Mouse (Mus musculus) monocyte, adult 5-6 weeks (primary cell): ENCODE data around the gene Hpcal1. TPM values are rescaled to one million over a fixed set of nuclear protein-coding genes. Genes with fewer than 3 reads are reported as not detected.

Source experiments
- ATAC-seq: fragments of 153-309, 156-312 bp; replicated peaks from 2 replicates; pipeline ENCODE4 v1.8.0; 2017; ENCODE audit warnings: mild to moderate bottlenecking; ENCODE audit not compliant: low TSS enrichment, insufficient number of reproducible peaks, severe bottlenecking, poor library complexity, low FRiP score
- total RNA-seq: library from RNA; stranded (forward); fragments of 200-1000, 200-491, 200-594 nt; gene quantifications from 3 replicates; pipeline ENCODE4 v1.2.3, GENCODE M21; 2017

Gene Hpcal1
- total RNA-seq, 1 experiment from 2014 or later, result 30.2 TPM

DNA sequence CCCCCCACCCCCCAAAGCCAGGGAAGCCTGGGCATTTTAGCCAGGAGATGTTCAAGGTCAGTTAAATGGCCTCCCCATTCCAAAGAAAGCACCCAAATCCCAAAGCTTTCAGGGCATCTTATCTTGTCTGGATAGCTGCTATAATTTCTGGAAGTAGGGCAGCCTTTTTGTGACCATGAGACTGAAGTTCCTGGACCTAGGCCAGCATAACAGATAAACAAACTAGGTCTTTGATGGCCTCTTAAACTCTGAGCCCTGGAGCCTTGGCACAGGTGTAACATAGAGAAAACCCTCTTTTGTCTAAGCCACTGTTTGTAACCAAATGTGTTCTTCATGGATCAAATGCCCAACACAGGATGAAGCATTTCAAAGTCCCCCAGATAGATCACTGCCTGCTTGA, 16.8 kb downstream of the Hpcal1 start:
- ATAC-seq, result no peak

DNA sequence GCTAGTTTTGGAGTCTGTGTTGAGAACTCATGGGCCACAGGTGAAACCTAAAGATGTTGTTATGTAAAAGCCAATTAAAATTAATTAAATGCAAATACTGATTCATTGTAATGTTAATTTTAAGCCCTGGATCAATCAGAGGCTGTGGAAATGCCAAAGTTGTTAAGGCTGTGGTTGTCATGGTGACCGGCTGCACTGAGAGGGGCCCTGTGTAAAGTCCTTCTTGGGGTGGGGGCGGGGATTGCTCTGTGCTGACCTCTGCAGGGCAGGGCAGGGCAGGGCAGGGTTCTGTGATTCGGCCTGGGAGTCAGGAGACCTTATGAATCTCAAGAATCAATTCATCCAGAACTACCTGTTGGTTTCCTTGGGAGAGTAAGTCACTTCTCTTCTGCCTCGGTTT, 18.8 kb downstream of the Hpcal1 start:
- ATAC-seq, result no peak

DNA sequence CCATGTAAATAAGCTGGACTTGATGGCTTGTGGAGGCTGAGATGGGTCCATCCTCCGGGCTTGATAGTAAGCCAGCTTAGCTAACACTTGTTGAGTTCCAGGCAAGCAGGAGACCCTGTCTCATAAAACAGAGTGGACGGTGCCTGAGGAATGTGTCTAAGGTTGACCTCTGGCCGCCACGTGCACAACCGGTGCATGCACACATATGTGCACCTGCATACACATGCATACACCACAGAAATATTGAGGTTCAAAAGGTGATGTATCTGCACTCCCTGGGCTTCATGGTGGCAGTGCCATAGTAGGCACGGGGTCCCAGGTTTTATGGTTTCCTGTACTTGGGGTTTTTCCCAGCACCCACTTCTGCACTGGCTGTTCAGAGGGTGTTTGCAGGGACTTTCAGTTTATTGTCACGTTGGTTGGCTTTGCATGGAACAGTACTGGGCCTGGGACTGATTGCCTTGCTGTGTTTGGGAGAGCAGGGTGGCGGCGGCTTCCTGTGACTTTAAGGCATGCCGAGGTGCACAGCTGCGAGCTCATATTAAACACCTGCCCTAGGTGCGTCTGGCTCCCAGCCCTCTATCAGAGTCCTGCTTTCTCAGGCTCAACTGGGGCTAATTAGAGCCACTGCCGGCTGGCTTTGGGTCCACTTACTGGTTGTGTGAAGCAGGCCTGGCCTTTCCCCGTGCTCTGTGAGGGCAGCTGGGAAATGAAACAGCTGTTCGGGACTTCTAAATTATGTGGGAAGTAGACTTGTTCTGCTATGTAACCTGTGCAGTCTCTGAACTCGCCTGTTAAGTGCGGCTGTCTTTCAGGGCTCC, 19.5 kb downstream of the Hpcal1 start:
- ATAC-seq, result no peak

DNA sequence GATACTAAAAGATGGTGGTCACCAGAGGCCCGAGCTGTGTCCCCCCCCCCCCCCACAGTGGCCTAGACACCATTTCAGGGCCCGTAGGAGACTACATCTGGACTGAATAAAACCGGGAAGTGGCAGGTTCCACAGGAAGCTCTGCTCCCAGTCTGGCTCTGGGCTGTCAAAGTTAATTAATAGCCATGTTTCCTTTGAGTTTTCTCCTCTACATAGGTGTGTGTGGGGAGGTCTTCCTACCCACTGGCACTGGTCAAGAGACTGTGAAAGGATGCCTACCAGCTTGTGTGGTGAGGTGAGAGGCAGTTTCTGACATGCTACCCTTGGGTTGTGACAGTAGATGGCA, 20.1 kb downstream of the Hpcal1 start:
- ATAC-seq, result no peak

- ATAC-seq, result peak; percentile 58
Measured at GRCm38 (mm10) chr12:17711731-17712388, 21.2 kb downstream of the Hpcal1 start.

DNA sequence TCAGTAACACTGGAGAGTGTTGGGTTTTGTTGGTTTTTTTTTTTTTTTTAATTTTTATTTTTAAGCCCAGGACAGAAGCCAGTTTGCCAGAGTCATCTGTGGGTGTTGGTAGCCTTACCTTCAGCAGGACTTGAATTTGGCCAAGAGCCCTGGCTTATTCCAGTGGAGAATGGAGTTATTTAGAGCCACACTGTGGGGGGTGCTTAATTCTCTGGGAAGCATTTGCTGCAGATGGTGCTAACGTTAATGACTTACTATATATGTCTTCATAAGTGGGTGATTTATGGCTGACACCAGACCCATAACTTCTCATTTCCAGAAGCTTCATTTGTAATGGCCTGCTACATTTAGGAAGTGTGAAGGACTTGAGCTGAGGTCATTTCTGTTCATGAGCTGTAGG, 21.9 kb downstream of the Hpcal1 start:
- ATAC-seq, result no peak

GRCm38 (mm10) chr12:17715720-17716478, 25.2 kb downstream of the Hpcal1 start:
- peak; percentile 87 for ATAC-seq

DNA sequence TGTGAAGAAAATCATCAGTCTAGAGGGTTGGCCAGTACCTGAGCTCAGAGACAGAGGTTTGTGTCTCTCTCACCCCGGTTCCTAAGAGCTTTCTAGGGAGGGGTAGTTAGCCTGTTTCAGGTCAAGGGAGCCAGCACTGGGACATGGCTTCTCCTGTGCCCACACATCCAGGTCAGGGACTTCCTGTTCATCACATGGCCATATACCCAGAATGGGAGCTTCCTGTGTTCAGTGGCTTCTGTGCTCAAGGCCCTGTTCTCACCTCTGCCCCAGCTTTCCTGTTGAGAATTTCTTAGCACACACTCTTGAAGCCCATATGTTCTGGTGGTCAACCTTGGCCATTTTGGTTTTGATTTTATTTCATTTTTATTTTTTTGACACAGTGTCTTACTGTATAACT, 26.6 kb downstream of the Hpcal1 start:
- ATAC-seq, result no peak

GRCm38 (mm10) chr12:17718146-17718545, 27.5 kb downstream of the Hpcal1 start:
- no peak for ATAC-seq

DNA sequence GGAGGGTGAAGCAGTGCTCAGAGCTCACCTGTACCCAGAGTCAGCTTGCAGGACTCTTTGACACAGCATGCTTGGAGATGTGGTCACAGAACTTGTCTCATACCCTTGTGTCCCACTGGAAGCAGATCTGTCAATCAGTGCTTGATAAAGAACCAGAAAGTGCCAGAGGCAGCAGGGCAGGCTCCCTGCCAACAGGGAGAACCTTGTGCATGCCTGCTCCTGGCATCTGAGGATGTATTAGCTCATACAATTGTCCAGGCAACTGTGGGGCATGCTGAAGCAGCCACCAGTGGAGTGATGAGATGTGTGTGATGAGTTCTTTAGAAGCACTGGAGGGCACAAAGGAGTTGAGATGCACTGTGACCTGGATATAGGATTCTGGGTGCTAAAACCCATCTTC, 30.4 kb downstream of the Hpcal1 start:
- ATAC-seq, result no peak

GRCm38 (mm10) chr12:17722452-17723181, 32.0 kb downstream of the Hpcal1 start:
- ATAC-seq, result no peak

GRCm38 (mm10) chr12:17723182-17723570, 32.5 kb downstream of the Hpcal1 start:
- no peak for ATAC-seq

GRCm38 (mm10) chr12:17723999-17724398, 33.3 kb downstream of the Hpcal1 start:
- no peak for ATAC-seq

- no peak for ATAC-seq
Measured at GRCm38 (mm10) chr12:17724412-17725090, 33.9 kb downstream of the Hpcal1 start.

GRCm38 (mm10) chr12:17725592-17725991, 34.9 kb downstream of the Hpcal1 start:
- no peak for ATAC-seq

GRCm38 (mm10) chr12:17726576-17727320, 36.1 kb downstream of the Hpcal1 start:
- peak; percentile 20; the same call in 1 of the 2 replicates for ATAC-seq

DNA sequence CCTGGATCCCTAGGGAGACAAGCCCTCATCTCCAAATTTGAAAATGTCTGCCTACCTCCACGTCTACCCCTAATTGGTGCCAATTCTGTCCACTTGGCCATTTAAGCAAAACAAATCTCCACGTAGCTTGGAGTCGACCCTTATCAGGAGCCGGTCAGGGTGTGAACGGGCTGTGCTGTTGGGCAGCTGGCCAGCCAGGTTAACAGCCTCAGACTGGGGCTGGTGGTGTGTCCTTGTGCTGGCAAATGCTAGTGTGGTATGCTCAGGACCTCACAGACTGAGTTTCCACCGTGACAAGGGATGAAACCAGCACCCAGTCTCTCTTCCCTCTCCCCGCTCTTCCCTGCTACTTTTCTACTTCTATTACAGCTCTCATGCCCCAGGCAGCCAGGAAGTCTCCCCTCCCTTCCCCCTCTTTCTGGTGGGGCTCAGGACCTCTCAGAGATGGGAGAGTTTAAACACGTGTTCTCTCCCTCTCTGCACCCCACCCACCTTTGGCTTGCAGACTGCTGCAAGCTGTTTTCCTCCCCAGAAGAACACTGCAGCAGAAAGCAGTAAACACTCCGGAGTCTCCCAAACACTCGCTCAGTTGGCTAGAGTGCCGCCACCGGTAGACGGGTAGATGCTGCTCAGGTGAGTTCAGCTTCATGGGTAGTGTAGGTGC, 37.2 kb downstream of the Hpcal1 start:
- no peak for ATAC-seq
